Mouse (Mus musculus): Measurements from ENCODE around the gene Nova2. TPM values are rescaled to one million over a fixed set of nuclear protein-coding genes. Genes with fewer than 3 reads are reported as not detected.

The Nova2 gene
- 2.7 TPM for polyA plus RNA-seq (2014; fragmentation: Illumina TruSeq; extraction: RNeasy Lipid Tissue Mini Kit (QIAGEN cat#74804); ENCODE audit: low read depth, low replicate concordance)

GRCm38 (mm10) chr7:18925162-18925938 lies at the start of gene Nova2:
Gene Nova2 (plus strand): TSS chr7:18925888.

GRCm38 (mm10) chr7:18910241-18910831 lies 15.4 kb upstream of the Nova2 start, which contains the start of gene Ccdc61:
Gene Ccdc61 (minus strand): TSS chr7:18910415.

GRCm38 (mm10) chr7:18987100-18987499 lies 61.4 kb downstream of the Nova2 start, which contains the start of gene Nanos2:
Gene Nanos2 (plus strand): TSS chr7:18987400.

DNA sequence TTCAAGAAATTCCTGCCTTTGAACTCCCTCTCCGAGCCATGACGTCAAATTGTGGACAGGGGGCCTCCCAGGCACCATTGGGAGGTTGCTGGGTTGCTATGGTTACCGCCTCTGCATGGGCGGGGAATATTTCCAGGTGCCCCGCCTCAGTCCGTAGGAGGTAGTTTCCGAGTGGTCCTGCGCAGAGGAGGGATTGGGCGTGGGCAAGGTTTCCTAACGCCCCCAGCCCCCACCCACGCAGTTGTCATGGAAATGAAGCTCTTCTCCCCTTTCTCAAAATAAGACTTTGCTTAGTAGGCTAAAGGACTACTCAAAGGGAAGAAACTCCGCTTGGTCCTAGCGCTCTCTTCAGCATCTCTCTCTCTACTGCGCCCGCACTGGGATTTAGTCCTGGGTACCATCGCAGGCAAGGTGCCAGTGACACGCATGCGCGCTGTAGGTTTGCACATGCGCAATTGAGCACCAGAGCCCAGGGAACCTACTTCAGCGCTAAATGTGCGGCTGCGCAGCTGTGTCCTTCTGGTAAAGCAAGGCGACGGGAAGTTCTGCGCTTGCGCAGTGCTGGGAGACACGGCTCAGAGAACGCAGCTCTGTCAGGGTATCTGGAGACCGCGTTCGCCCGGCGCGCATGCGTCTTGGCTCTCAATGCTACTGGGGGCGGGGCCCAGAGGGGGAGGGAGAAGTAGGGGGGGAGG lies 65.1 kb downstream of the Nova2 start, which contains the start of gene Mypop:
TSS of gene Mypop (plus strand) at position 645 of the 695 bp plus-strand sequence.

GRCm38 (mm10) chr7:19003902-19004630 lies 78.4 kb downstream of the Nova2 start, which contains the start of gene Irf2bp1:
Gene Irf2bp1 (plus strand): TSS chr7:19004044.

Other genes with a start within 250 kb of the Nova2 start
- not detected for gene Psg20, start 239.7 kb upstream of the Nova2 start, polyA plus RNA-seq (2014; fragmentation: Illumina TruSeq; extraction: RNeasy Lipid Tissue Mini Kit (QIAGEN cat#74804); ENCODE audit: low read depth, low replicate concordance)
- not detected for gene Psg22, start 207.8 kb upstream of the Nova2 start, polyA plus RNA-seq (2014; fragmentation: Illumina TruSeq; extraction: RNeasy Lipid Tissue Mini Kit (QIAGEN cat#74804); ENCODE audit: low read depth, low replicate concordance)
- gene Psg19, start 127.4 kb upstream of the Nova2 start, polyA plus RNA-seq (2014; fragmentation: Illumina TruSeq; extraction: RNeasy Lipid Tissue Mini Kit (QIAGEN cat#74804); ENCODE audit: low read depth, low replicate concordance), result not detected
- gene Psg17, start 104.3 kb upstream of the Nova2 start, polyA plus RNA-seq (2014; fragmentation: Illumina TruSeq; extraction: RNeasy Lipid Tissue Mini Kit (QIAGEN cat#74804); ENCODE audit: low read depth, low replicate concordance), result not detected
- gene Mill2, start 85.9 kb upstream of the Nova2 start, polyA plus RNA-seq (2014; fragmentation: Illumina TruSeq; extraction: RNeasy Lipid Tissue Mini Kit (QIAGEN cat#74804); ENCODE audit: low read depth, low replicate concordance), result 11.0 TPM
- gene Pglyrp1, start 54.6 kb upstream of the Nova2 start, polyA plus RNA-seq (2014; fragmentation: Illumina TruSeq; extraction: RNeasy Lipid Tissue Mini Kit (QIAGEN cat#74804); ENCODE audit: low read depth, low replicate concordance), result 3.0 TPM
- 12.3 TPM for gene Ccdc61, start 15.5 kb upstream of the Nova2 start, polyA plus RNA-seq (2014; fragmentation: Illumina TruSeq; extraction: RNeasy Lipid Tissue Mini Kit (QIAGEN cat#74804); ENCODE audit: low read depth, low replicate concordance)
- gene Nanos2, start 61.5 kb downstream of the Nova2 start, polyA plus RNA-seq (2014; fragmentation: Illumina TruSeq; extraction: RNeasy Lipid Tissue Mini Kit (QIAGEN cat#74804); ENCODE audit: low read depth, low replicate concordance), result not detected
- 4.2 TPM for gene Mypop, start 65.4 kb downstream of the Nova2 start, polyA plus RNA-seq (2014; fragmentation: Illumina TruSeq; extraction: RNeasy Lipid Tissue Mini Kit (QIAGEN cat#74804); ENCODE audit: low read depth, low replicate concordance)
- gene Irf2bp1, start 78.2 kb downstream of the Nova2 start, polyA plus RNA-seq (2014; fragmentation: Illumina TruSeq; extraction: RNeasy Lipid Tissue Mini Kit (QIAGEN cat#74804); ENCODE audit: low read depth, low replicate concordance), result 17.3 TPM
- not detected for gene Foxa3, start 97.7 kb downstream of the Nova2 start, polyA plus RNA-seq (2014; fragmentation: Illumina TruSeq; extraction: RNeasy Lipid Tissue Mini Kit (QIAGEN cat#74804); ENCODE audit: low read depth, low replicate concordance)
- 63.7 TPM for gene Sympk, start 98.5 kb downstream of the Nova2 start, polyA plus RNA-seq (2014; fragmentation: Illumina TruSeq; extraction: RNeasy Lipid Tissue Mini Kit (QIAGEN cat#74804); ENCODE audit: low read depth, low replicate concordance)
- gene Rsph6a, start 128.8 kb downstream of the Nova2 start, polyA plus RNA-seq (2014; fragmentation: Illumina TruSeq; extraction: RNeasy Lipid Tissue Mini Kit (QIAGEN cat#74804); ENCODE audit: low read depth, low replicate concordance), result 4.0 TPM
- gene Dmwd, start 150.3 kb downstream of the Nova2 start, polyA plus RNA-seq (2014; fragmentation: Illumina TruSeq; extraction: RNeasy Lipid Tissue Mini Kit (QIAGEN cat#74804); ENCODE audit: low read depth, low replicate concordance), result 28.5 TPM
- gene Dmpk, start 158.0 kb downstream of the Nova2 start, polyA plus RNA-seq (2014; fragmentation: Illumina TruSeq; extraction: RNeasy Lipid Tissue Mini Kit (QIAGEN cat#74804); ENCODE audit: low read depth, low replicate concordance), result 65.1 TPM
- 13.5 TPM for gene Six5, start 168.7 kb downstream of the Nova2 start, polyA plus RNA-seq (2014; fragmentation: Illumina TruSeq; extraction: RNeasy Lipid Tissue Mini Kit (QIAGEN cat#74804); ENCODE audit: low read depth, low replicate concordance)
- gene Gm4969, start 192.5 kb downstream of the Nova2 start, polyA plus RNA-seq (2014; fragmentation: Illumina TruSeq; extraction: RNeasy Lipid Tissue Mini Kit (QIAGEN cat#74804); ENCODE audit: low read depth, low replicate concordance), result 0.34 TPM
- gene Fbxo46, start 194.0 kb downstream of the Nova2 start, polyA plus RNA-seq (2014; fragmentation: Illumina TruSeq; extraction: RNeasy Lipid Tissue Mini Kit (QIAGEN cat#74804); ENCODE audit: low read depth, low replicate concordance), result 6.5 TPM
- 16.3 TPM for gene Qpctl, start 223.4 kb downstream of the Nova2 start, polyA plus RNA-seq (2014; fragmentation: Illumina TruSeq; extraction: RNeasy Lipid Tissue Mini Kit (QIAGEN cat#74804); ENCODE audit: low read depth, low replicate concordance)
- gene Snrpd2, start 223.8 kb downstream of the Nova2 start, polyA plus RNA-seq (2014; fragmentation: Illumina TruSeq; extraction: RNeasy Lipid Tissue Mini Kit (QIAGEN cat#74804); ENCODE audit: low read depth, low replicate concordance), result 49.7 TPM
- 3.2 TPM for gene Gipr, start 240.2 kb downstream of the Nova2 start, polyA plus RNA-seq (2014; fragmentation: Illumina TruSeq; extraction: RNeasy Lipid Tissue Mini Kit (QIAGEN cat#74804); ENCODE audit: low read depth, low replicate concordance)

Measured in adipose tissue, adult 10 weeks (tissue).